Mouse (Mus musculus) forebrain, postnatal 0 days (tissue): ENCODE data around the gene Gm47841. TPM values are rescaled to one million over a fixed set of nuclear protein-coding genes. Genes with fewer than 3 reads are reported as not detected.

Experiments
- ATAC-seq: fragments of 200-750 bp; cut with Nextera tagmentation; 2 replicates; pipeline ENCODE4 v1.8.0; 2017; ENCODE audit warnings: mild to moderate bottlenecking, moderate library complexity
- DNase-seq: peaks from one replicate; pipeline ENCODE4 v3.0.0-alpha.2; 2015
- H3K27ac ChIP-seq: fragments of 300-500 bp; sonication (generic); 2 replicates; pipeline ENCODE4 v1.5.1; 2014; ENCODE audit warnings: low read depth, mild to moderate bottlenecking, antibody characterized with exemption, low read length, moderate library complexity, mixed read lengths
- H3K27me3 ChIP-seq: fragments of 300-500 bp; sonication (generic); 2 replicates; pipeline ENCODE4 v1.6.1; 2014; ENCODE audit warnings: mild to moderate bottlenecking, low read length, mixed read lengths; ENCODE audit not compliant: insufficient read depth
- H3K36me3 ChIP-seq: fragments of 300-500 bp; sonication (generic); 2 replicates; pipeline ENCODE4 v1.6.1; 2014; ENCODE audit warnings: mild to moderate bottlenecking, moderate library complexity; ENCODE audit not compliant: insufficient read depth
- H3K4me1 ChIP-seq: fragments of 300-500 bp; sonication (generic); 2 replicates; pipeline ENCODE4 v1.6.1; 2014; ENCODE audit warnings: antibody characterized with exemption; ENCODE audit not compliant: insufficient read depth
- H3K4me2 ChIP-seq: fragments of 300-500 bp; sonication (generic); 2 replicates; pipeline ENCODE4 v1.6.1; 2014; ENCODE audit warnings: low read depth, mild to moderate bottlenecking, moderate library complexity
- H3K4me3 ChIP-seq: fragments of 300-500 bp; sonication (generic); 2 replicates; pipeline ENCODE4 v1.5.1; 2014; ENCODE audit warnings: low read depth, low read length, mixed read lengths
- H3K9ac ChIP-seq: fragments of 300-500 bp; sonication (generic); 2 replicates; pipeline ENCODE4 v1.6.1; 2014; ENCODE audit warnings: mild to moderate bottlenecking
- H3K9me3 ChIP-seq: fragments of 300-500 bp; sonication (generic); 2 replicates; pipeline ENCODE4 v1.6.1; 2016; ENCODE audit warnings: low read length
- CTCF ChIP-seq: sonication (generic); IDR thresholded peaks from 2 replicates; pipeline ENCODE4 v1.5.1; 2016; ENCODE audit warnings: antibody characterized with exemption, control low read depth, low read depth
- WGBS: fragments of 180-500 bp; shearing (Covaris S2); extraction: QIAGEN DNeasy Blood & Tissue Kit; methylation state at CpG from one replicate; pipeline ENCODE4 v1.1.7; 2014; 5-methylcytosine and 5-hydroxymethylcytosine counted together
- polyA plus RNA-seq: library from polyadenylated mRNA; unstranded; fragments of >200 nt; fragmentation: Nextera tagmentation; extraction: Ambion mirVana; gene quantifications from 2 replicates; pipeline ENCODE4 v1.2.1, GENCODE M21; 2015
- total RNA-seq: library from RNA; depleted of rRNA; stranded (reverse); fragments of >200 nt; gene quantifications from 2 replicates; pipeline ENCODE4 v1.2.3, GENCODE M21; 2014

Gene Gm47841
- total and polyA plus RNA-seq, 2 experiments from 2014 or later, result not detected

GRCm38 (mm10) chr15:101075150-101075549 is 28.0 kb upstream of the Gm47841 start:
- H3K4me2 ChIP-seq, result no peak overlapping the region
- H3K9ac ChIP-seq, result no peak overlapping the region
- no peak for TF ChIP-seq CTCF
- no peaks in the 10 kb centered on the region for H3K36me3 ChIP-seq
- DNase-seq (no peak), ATAC-seq (no peak)
- 79% methylated on average over 4 of the region's 4 CpGs for WGBS
- peaks cover 21% of the 10 kb centered on the region for H3K27me3 ChIP-seq
- H3K4me3 ChIP-seq, result no peak overlapping the region
- no peaks in the 10 kb centered on the region for H3K9me3 ChIP-seq
- H3K27ac ChIP-seq, result no peak overlapping the region
- H3K4me1 ChIP-seq, result 0 out of 2 replicates have a peak, but pooled peaks cover 3% of the 10 kb centered on the region

DNA sequence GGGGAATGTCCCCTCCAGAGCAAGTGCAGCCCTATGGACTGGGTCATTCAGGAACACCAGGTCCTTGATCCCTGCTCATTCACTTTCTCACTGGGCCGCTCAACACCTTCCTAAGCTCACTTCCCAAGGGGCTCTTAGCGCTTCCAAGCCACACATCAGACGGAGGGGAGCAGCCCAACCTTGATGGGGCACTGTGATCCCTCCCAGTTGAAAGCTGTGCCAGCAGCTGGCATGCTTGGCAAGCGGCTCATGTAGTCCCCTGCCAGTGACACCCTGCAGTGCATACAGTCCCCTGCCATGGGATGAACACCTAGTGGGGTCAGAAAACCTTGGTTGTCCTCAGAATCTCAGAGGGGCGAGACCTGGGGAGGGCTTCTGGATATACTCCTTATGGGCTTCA is 26.9 kb upstream of the Gm47841 start:
- H3K9me3 ChIP-seq, result no peaks in the 10 kb centered on the region
- peaks cover 21% of the 10 kb centered on the region for H3K27me3 ChIP-seq
- H3K36me3 ChIP-seq, result no peaks in the 10 kb centered on the region
- no peak for TF ChIP-seq CTCF
- 0 out of 2 replicates have a peak, but pooled peaks cover 3% of the 10 kb centered on the region for H3K4me1 ChIP-seq
- WGBS, result 61% methylated on average over 5 of the region's 5 CpGs
- no peak overlapping the region for H3K27ac ChIP-seq
- no peak for ATAC-seq
- peak; percentile 18 for DNase-seq
- no peak overlapping the region for H3K9ac ChIP-seq
- no peak overlapping the region for H3K4me3 ChIP-seq
- no peak overlapping the region for H3K4me2 ChIP-seq

- ATAC-seq (no peak), DNase-seq (no peak)
- Histone ChIP-seq H3K9me3 (no peaks in the 10 kb centered on the region), H3K4me1 (0 out of 2 replicates have a peak, but pooled peaks cover 3% of the 10 kb centered on the region), H3K4me3 (no peak overlapping the region), H3K9ac (no peak overlapping the region), H3K36me3 (no peaks in the 10 kb centered on the region), H3K27ac (no peak overlapping the region), H3K4me2 (no peak overlapping the region), H3K27me3 (peaks cover 16% of the 10 kb centered on the region)
- TF ChIP-seq CTCF, result no peak
- 69% methylated on average over 2 of the region's 2 CpGs for WGBS
Observed at GRCm38 (mm10) chr15:101072736-101073135, 25.5 kb upstream of the Gm47841 start.

DNA sequence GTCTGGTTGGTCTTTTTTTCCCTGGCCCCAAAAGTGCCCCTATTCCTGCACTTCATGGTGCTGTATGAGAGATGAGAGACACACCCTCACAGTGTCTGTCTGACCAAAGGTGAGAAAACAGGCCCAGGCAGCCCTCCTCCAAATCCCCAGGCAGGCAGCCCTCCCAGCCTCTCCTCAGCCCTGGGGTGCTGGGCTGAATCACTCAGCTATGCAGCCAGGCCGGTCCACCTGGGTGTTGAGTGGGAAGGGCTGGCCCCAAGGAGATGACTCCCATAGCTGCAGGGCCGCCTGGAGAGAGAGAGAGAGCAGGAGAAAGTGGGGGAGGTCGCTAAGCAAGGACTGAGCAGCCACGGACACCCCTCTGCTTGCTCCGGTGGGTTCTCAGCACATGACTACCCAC is 23.6 kb upstream of the Gm47841 start:
- H3K27me3 ChIP-seq, result peaks cover under 1% of the 10 kb centered on the region; the same call in 1 of the 2 replicates
- H3K9me3 ChIP-seq, result no peaks in the 10 kb centered on the region
- ATAC-seq (no peak), DNase-seq (no peak)
- 50% methylated on average over 5 of the region's 5 CpGs for WGBS
- H3K4me1 ChIP-seq, result no peaks in the 10 kb centered on the region
- no peak overlapping the region for H3K27ac ChIP-seq
- H3K4me2 ChIP-seq, result no peak overlapping the region
- H3K4me3 ChIP-seq, result no peak overlapping the region
- H3K9ac ChIP-seq, result no peak overlapping the region
- no peak for TF ChIP-seq CTCF
- H3K36me3 ChIP-seq, result no peaks in the 10 kb centered on the region

DNA sequence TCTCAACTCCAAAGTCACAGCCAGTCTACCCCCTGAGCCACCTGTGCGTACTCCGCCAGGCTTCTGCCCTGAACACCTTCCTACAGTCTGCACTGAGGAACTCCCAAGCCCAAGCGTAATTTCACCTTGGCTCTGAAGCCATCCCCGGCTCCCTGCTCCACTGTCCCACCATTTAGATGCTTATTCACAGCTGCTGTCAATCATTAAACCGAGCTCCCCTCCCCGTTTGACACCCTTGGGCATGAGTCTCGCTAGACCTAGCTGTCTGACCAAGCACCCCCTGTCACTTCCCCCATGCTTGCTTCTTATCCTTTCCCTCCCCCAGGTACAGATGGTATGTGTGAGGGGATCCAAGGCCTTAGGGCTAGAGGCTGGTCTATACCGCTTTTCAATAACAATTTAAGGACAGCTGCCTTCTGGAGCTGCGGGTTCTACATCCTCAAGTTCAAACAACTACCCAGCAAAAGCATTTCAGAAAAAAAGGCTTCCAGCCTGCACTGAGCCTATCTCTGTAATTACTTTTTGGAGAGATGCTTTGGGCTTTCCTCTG is 22.5 kb upstream of the Gm47841 start:
- WGBS, result 56% methylated on average over 9 of the region's 9 CpGs
- no peak for ATAC-seq
- TF ChIP-seq CTCF, result no peak

DNA sequence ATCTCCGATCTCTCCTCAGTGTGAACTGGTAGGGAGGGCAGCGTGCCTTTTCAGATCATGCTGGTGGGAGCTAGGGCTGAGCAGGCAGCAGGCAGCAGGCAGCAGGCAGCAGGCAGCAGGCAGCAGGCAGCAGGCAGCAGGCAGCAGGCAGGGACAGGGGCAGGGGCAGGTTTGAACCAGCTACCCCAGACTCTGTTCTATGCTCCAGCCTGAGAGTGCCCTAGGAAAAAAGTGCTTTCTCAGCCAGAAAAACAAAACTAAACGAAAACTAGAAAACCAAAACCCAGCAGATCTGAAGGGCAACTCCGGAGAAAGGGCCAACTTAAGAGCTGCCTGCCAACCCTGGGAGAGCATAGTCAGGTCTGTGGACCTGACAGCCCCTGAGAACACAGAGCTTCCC is 21.5 kb upstream of the Gm47841 start:
- no peak overlapping the region for H3K9ac ChIP-seq
- DNase-seq (no peak), ATAC-seq (no peak)
- no peaks in the 10 kb centered on the region for H3K36me3 ChIP-seq
- no peaks in the 10 kb centered on the region for H3K27me3 ChIP-seq
- no peak overlapping the region for H3K4me2 ChIP-seq
- 53% methylated on average over 4 of the region's 4 CpGs for WGBS
- H3K9me3 ChIP-seq, result no peaks in the 10 kb centered on the region
- no peak overlapping the region for H3K27ac ChIP-seq
- no peak overlapping the region for H3K4me3 ChIP-seq
- no peaks in the 10 kb centered on the region for H3K4me1 ChIP-seq
- TF ChIP-seq CTCF, result no peak

More for the DNA sequence above, 22.5 kb upstream of the Gm47841 start:
- Histone ChIP-seq H3K27ac (no peak overlapping the region), H3K9ac (no peak overlapping the region), H3K4me1 (no peaks in the 10 kb centered on the region), H3K36me3 (no peaks in the 10 kb centered on the region), H3K27me3 (no peaks in the 10 kb centered on the region), H3K9me3 (no peaks in the 10 kb centered on the region), H3K4me2 (no peak overlapping the region), H3K4me3 (no peak overlapping the region)
- DNase-seq, result no peak

DNA sequence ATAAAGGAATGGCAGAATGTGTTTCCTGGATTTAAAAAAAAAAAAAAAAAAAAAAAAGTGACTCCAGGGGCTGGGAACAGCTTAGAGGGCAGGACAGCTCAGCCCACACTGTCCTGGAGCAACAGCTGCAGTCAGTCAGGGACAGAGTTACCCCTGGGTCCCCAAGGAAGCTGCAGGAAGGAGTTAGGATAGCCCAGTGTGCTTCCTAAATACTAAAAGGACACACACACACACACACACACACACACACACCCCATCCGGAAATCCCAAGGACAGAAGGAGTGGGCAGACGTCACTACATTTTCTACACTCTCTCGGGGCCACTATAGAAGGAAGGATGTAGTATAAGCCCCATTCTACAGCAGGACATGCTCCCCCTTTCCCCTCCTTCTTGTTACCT is 20.8 kb upstream of the Gm47841 start:
- Histone ChIP-seq H3K4me3 (no peak overlapping the region), H3K4me1 (no peaks in the 10 kb centered on the region), H3K9ac (no peak overlapping the region), H3K36me3 (no peaks in the 10 kb centered on the region), H3K4me2 (no peak overlapping the region), H3K9me3 (no peaks in the 10 kb centered on the region), H3K27me3 (no peaks in the 10 kb centered on the region), H3K27ac (no peak overlapping the region)
- DNase-seq (no peak), ATAC-seq (no peak)
- 48% methylated on average over 3 of the region's 3 CpGs for WGBS
- TF ChIP-seq CTCF, result no peak
